Mouse (Mus musculus): ENCODE results near the gene Rnf123.

GRCm38 (mm10) chr9:108080168-108080567 lies 3.0 kb downstream of the Rnf123 start, which contains the start of gene Mst1:
- TF ChIP-seq CTCF (IDR thresholded peaks at IDR 0.05; ENCODE audit: low read depth) (no peak), EP300 (IDR thresholded peaks at IDR 0.05; ENCODE audit: low read depth) (no peak)

Data from heart, postnatal 0 days (tissue).